Mouse (Mus musculus) kidney, embryonic 16.5 days (tissue): ENCODE results near the gene Ethe1. TPM values are rescaled to one million over a fixed set of nuclear protein-coding genes. Genes with fewer than 3 reads are reported as not detected.
A peak's percentile ranks its signal among the peaks of the same experiment; 100 is the strongest.
"Not testable (repeated sequence)": the region's sequence is repeated elsewhere in the genome, so short reads cannot be mapped to it uniquely, and the experiment has no call there.

ENCODE experiments used
- ATAC-seq: fragments of 200-750 bp; cut with Nextera tagmentation; 2 replicates; pipeline ENCODE4 v1.8.0; 2017; ENCODE audit warnings: moderate TSS enrichment; ENCODE audit not compliant: low FRiP score, low TSS enrichment
- H3K27ac ChIP-seq: fragments of 300-500 bp; sonication (generic); 2 replicates; pipeline ENCODE4 v1.5.1; 2014; ENCODE audit warnings: low read length
- H3K27me3 ChIP-seq: fragments of 300-500 bp; sonication (generic); 2 replicates; pipeline ENCODE4 v1.6.1; 2014; ENCODE audit warnings: low read length, control low read depth, mixed read lengths; ENCODE audit not compliant: insufficient read depth
- H3K36me3 ChIP-seq: fragments of 300-500 bp; sonication (generic); 2 replicates; pipeline ENCODE4 v1.6.1; 2014; ENCODE audit warnings: low read length, control low read depth, mixed read lengths; ENCODE audit not compliant: insufficient read depth
- H3K4me1 ChIP-seq: fragments of 300-500 bp; sonication (generic); 2 replicates; pipeline ENCODE4 v1.6.1; 2014; ENCODE audit warnings: low read length, control low read depth, mixed read lengths; ENCODE audit not compliant: insufficient read depth
- H3K4me2 ChIP-seq: fragments of 300-500 bp; sonication (generic); replicated peaks from 2 replicates; pipeline ENCODE4 v1.6.1; 2014; ENCODE audit warnings: low read depth, low read length
- H3K4me3 ChIP-seq: fragments of 300-500 bp; sonication (generic); 2 replicates; pipeline ENCODE4 v1.5.1; 2014; ENCODE audit warnings: mild to moderate bottlenecking, low read length
- H3K9ac ChIP-seq: fragments of 300-500 bp; sonication (generic); replicated peaks from 2 replicates; pipeline ENCODE4 v1.6.1; 2014; ENCODE audit warnings: low read length
- H3K9me3 ChIP-seq: fragments of 300-500 bp; sonication (generic); 2 replicates; pipeline ENCODE4 v1.6.1; 2016; ENCODE audit warnings: low read length, control low read depth
- WGBS: fragments of 180-500 bp; shearing (Covaris S2); extraction: QIAGEN DNeasy Blood & Tissue Kit; methylation state at CpG from one replicate; pipeline ENCODE4 v1.1.7; 2014; 5-methylcytosine and 5-hydroxymethylcytosine counted together
- polyA plus RNA-seq: library from polyadenylated mRNA; unstranded; fragments of >200 nt; fragmentation: Nextera tagmentation; extraction: Ambion mirVana; gene quantifications from 2 replicates; pipeline ENCODE4 v1.2.1, GENCODE M21; 2015

The Ethe1 gene
- polyA plus RNA-seq, 1 experiment from 2014 or later = 55.2 TPM

- H3K36me3 ChIP-seq = no peaks in the 10 kb centered on the region
- no peaks in the 10 kb centered on the region for H3K9me3 ChIP-seq
- ATAC-seq = peak; percentile 73
- peaks cover 26% of the 10 kb centered on the region for H3K4me1 ChIP-seq
- no peak overlapping the region for H3K27ac ChIP-seq
- H3K4me2 ChIP-seq = no peak overlapping the region
- peaks cover 37% of the 10 kb centered on the region for H3K27me3 ChIP-seq
- 54% methylated on average over 6 of the region's 6 CpGs for WGBS
- H3K9ac ChIP-seq = no peak overlapping the region
- no peak overlapping the region for H3K4me3 ChIP-seq
Observed at GRCm38 (mm10) chr7:24608017-24608416, 20.7 kb downstream of the Ethe1 start.

GRCm38 (mm10) chr7:24608561-24608960 lies 21.2 kb downstream of the Ethe1 start:
- Histone ChIP-seq H3K27ac (no peak overlapping the region), H3K9ac (no peak overlapping the region), H3K4me2 (no peak overlapping the region), H3K9me3 (no peaks in the 10 kb centered on the region), H3K4me3 (no peak overlapping the region), H3K36me3 (no peaks in the 10 kb centered on the region), H3K4me1 (peaks cover 26% of the 10 kb centered on the region), H3K27me3 (peaks cover 42% of the 10 kb centered on the region)
- no peak for ATAC-seq
- 78% methylated on average over 8 of the region's 8 CpGs for WGBS

GRCm38 (mm10) chr7:24610144-24610878 lies 23.0 kb downstream of the Ethe1 start, which contains the start of gene Phldb3:
Gene Phldb3, plus strand, starts transcription at chr7:24610763.
- H3K4me1 ChIP-seq = peaks cover 26% of the 10 kb centered on the region
- H3K9me3 ChIP-seq = no peaks in the 10 kb centered on the region
- peaks cover 43% of the 10 kb centered on the region for H3K27me3 ChIP-seq
- no peaks in the 10 kb centered on the region for H3K36me3 ChIP-seq
- peak within 1 kb of the TSS; percentile 71 for H3K9ac ChIP-seq
- peak within 1 kb of the TSS; percentile 65 for H3K4me3 ChIP-seq
- 3% methylated on average over 26 of the region's 27 CpGs for WGBS
- ATAC-seq = peak; percentile 60
- H3K27ac ChIP-seq = peak within 1 kb of the TSS; percentile 59; the same call in 1 of the 2 replicates
- peak within 1 kb of the TSS; percentile 89 for H3K4me2 ChIP-seq

- Histone ChIP-seq H3K36me3 (no peaks in the 10 kb centered on the region), H3K4me3 (peak overlapping the region; percentile 65), H3K4me2 (peak overlapping the region; percentile 89), H3K27ac (peak overlapping the region; percentile 59; the same call in 1 of the 2 replicates), H3K27me3 (peaks cover 43% of the 10 kb centered on the region), H3K4me1 (peaks cover 26% of the 10 kb centered on the region), H3K9ac (peak overlapping the region; percentile 71), H3K9me3 (no peaks in the 10 kb centered on the region)
- under 1% methylated on average over 36 of the region's 36 CpGs for WGBS
- ATAC-seq = peak; percentile 64
Observed at GRCm38 (mm10) chr7:24610879-24611494, 23.6 kb downstream of the Ethe1 start.

- Histone ChIP-seq H3K9me3 (no peaks in the 10 kb centered on the region), H3K36me3 (no peaks in the 10 kb centered on the region), H3K4me1 (peaks cover 26% of the 10 kb centered on the region), H3K27ac (no peak overlapping the region), H3K4me3 (peak overlapping the region; percentile 65), H3K9ac (peak overlapping the region; percentile 71), H3K27me3 (peaks cover 43% of the 10 kb centered on the region), H3K4me2 (peak overlapping the region; percentile 89)
- 18% methylated on average over 7 of the region's 7 CpGs for WGBS
- ATAC-seq = no peak
Observed at GRCm38 (mm10) chr7:24611709-24612108, 24.4 kb downstream of the Ethe1 start.

- 3% methylated on average over 27 of the region's 27 CpGs for WGBS
- Histone ChIP-seq H3K36me3 (no peaks in the 10 kb centered on the region), H3K27ac (no peak overlapping the region), H3K9me3 (no peaks in the 10 kb centered on the region), H3K27me3 (peaks cover 43% of the 10 kb centered on the region), H3K4me1 (peaks cover 26% of the 10 kb centered on the region), H3K9ac (peak overlapping the region; percentile 24), H3K4me3 (peak overlapping the region; percentile 27), H3K4me2 (peak overlapping the region; percentile 89)
- ATAC-seq = no peak
Observed at GRCm38 (mm10) chr7:24612308-24612910, 25.1 kb downstream of the Ethe1 start.

GRCm38 (mm10) chr7:24614816-24615215 lies 27.5 kb downstream of the Ethe1 start:
- Histone ChIP-seq H3K4me1 (peaks cover 26% of the 10 kb centered on the region), H3K27me3 (peaks cover 36% of the 10 kb centered on the region), H3K4me2 (no peak overlapping the region), H3K9me3 (no peaks in the 10 kb centered on the region), H3K4me3 (no peak overlapping the region), H3K9ac (no peak overlapping the region), H3K27ac (no peak overlapping the region), H3K36me3 (no peaks in the 10 kb centered on the region)
- ATAC-seq = no peak
- 73% methylated on average over 13 of the region's 13 CpGs for WGBS

- Histone ChIP-seq H3K4me2 (no peak overlapping the region), H3K36me3 (0 out of 2 replicates have a peak, but pooled peaks cover 2% of the 10 kb centered on the region), H3K27ac (no peak overlapping the region), H3K27me3 (peaks cover 8% of the 10 kb centered on the region; the same call in 1 of the 2 replicates), H3K9me3 (no peaks in the 10 kb centered on the region), H3K4me1 (0 out of 2 replicates have a peak, but pooled peaks cover under 1% of the 10 kb centered on the region), H3K9ac (no peak overlapping the region), H3K4me3 (no peak overlapping the region)
- 76% methylated on average over 8 of the region's 8 CpGs for WGBS
- no peak for ATAC-seq
Observed at GRCm38 (mm10) chr7:24617763-24618162, 30.4 kb downstream of the Ethe1 start.

GRCm38 (mm10) chr7:24618374-24618773 lies 31.0 kb downstream of the Ethe1 start:
- H3K4me3 ChIP-seq, H3K27me3 ChIP-seq, H3K27ac ChIP-seq, H3K36me3 ChIP-seq, H3K4me1 ChIP-seq, H3K9ac ChIP-seq, H3K9me3 ChIP-seq, ATAC-seq, H3K4me2 ChIP-seq: not testable (repeated sequence)
- WGBS = 95% methylated on average over 8 of the region's 8 CpGs
